Mouse (Mus musculus) embryonic facial prominence, embryonic 11.5 days (tissue): ENCODE results near the gene Gli2. TPM values are rescaled to one million over a fixed set of nuclear protein-coding genes. Genes with fewer than 3 reads are reported as not detected.

ENCODE experiments used
- ATAC-seq: fragments of 200-750 bp; cut with Nextera tagmentation; replicated peaks from 2 replicates; pipeline ENCODE4 v1.8.0; 2017; ENCODE audit warnings: low read depth; ENCODE audit not compliant: insufficient number of reproducible peaks, low FRiP score, low TSS enrichment
- DNase-seq: peaks from one replicate; pipeline ENCODE4 v3.0.0-alpha.2; 2015; ENCODE audit warnings: low spot score
- H3K27ac ChIP-seq: fragments of 300-500 bp; sonication (generic); replicated peaks from 2 replicates; pipeline ENCODE4 v1.5.1; 2014; ENCODE audit warnings: mild to moderate bottlenecking, low read depth, low read length, control low read depth
- H3K27me3 ChIP-seq: fragments of 300-500 bp; sonication (generic); 2 replicates; pipeline ENCODE4 v1.6.1; 2014; ENCODE audit warnings: mild to moderate bottlenecking, low read length, moderate library complexity, mixed read lengths; ENCODE audit not compliant: control insufficient read depth, insufficient read depth
- H3K36me3 ChIP-seq: fragments of 300-500 bp; sonication (generic); replicated peaks from 2 replicates; pipeline ENCODE4 v1.6.1; 2014; ENCODE audit warnings: low read depth, mild to moderate bottlenecking, low read length, moderate library complexity, mixed read lengths; ENCODE audit not compliant: control insufficient read depth, insufficient read depth
- H3K4me1 ChIP-seq: fragments of 300-500 bp; sonication (generic); 2 replicates; pipeline ENCODE4 v1.6.1; 2014; ENCODE audit warnings: low read length, mixed read lengths; ENCODE audit not compliant: control insufficient read depth, insufficient read depth
- H3K4me2 ChIP-seq: fragments of 300-500 bp; sonication (generic); 2 replicates; pipeline ENCODE4 v1.6.1; 2014; ENCODE audit warnings: low read depth, mild to moderate bottlenecking, control low read depth, low read length, moderate library complexity
- H3K4me3 ChIP-seq: fragments of 300-500 bp; sonication (generic); 2 replicates; pipeline ENCODE4 v1.5.1; 2014; ENCODE audit warnings: low read depth, low read length, control low read depth
- H3K9ac ChIP-seq: fragments of 300-500 bp; sonication (generic); replicated peaks from 2 replicates; pipeline ENCODE4 v1.6.1; 2014; ENCODE audit warnings: mild to moderate bottlenecking, control low read depth, low read length
- H3K9me3 ChIP-seq: fragments of 300-500 bp; sonication (generic); replicated peaks from 2 replicates; pipeline ENCODE4 v1.6.1; 2016; ENCODE audit warnings: mild to moderate bottlenecking, low read length, inconsistent platforms, mixed read lengths; ENCODE audit not compliant: control insufficient read depth
- WGBS: fragments of 180-500 bp; shearing (Covaris S2); extraction: QIAGEN DNeasy Blood & Tissue Kit; methylation state at CpG from one replicate; pipeline ENCODE4 v1.1.7; 2014; 5-methylcytosine and 5-hydroxymethylcytosine counted together
- microRNA-seq: library from miRNA; unstranded; fragments of <30 nt; microRNA quantifications from one replicate; pipeline ENCODE4, GENCODE M21; 2016; ENCODE audit warnings: borderline number of aligned reads
- polyA plus RNA-seq: library from polyadenylated mRNA; unstranded; fragments of >200 nt; fragmentation: Nextera tagmentation; extraction: Ambion mirVana; gene quantifications from 2 replicates; pipeline ENCODE4 v1.2.1, GENCODE M21; 2014

The Gli2 gene
- polyA plus RNA-seq, 1 experiment from 2014 or later = 13.3 TPM

GRCm38 (mm10) chr1:118789871-118790270, 263.5 kb downstream of the Gli2 start:
- H3K36me3 ChIP-seq = no peaks in the 10 kb centered on the region
- no peak overlapping the region for H3K27ac ChIP-seq
- no peaks in the 10 kb centered on the region for H3K4me1 ChIP-seq
- no peak for ATAC-seq
- no peak overlapping the region for H3K4me3 ChIP-seq
- no peaks in the 10 kb centered on the region; the same call in 1 of the 2 replicates for H3K9me3 ChIP-seq
- no peak overlapping the region for H3K4me2 ChIP-seq
- DNase-seq = no peak
- H3K27me3 ChIP-seq = no peaks in the 10 kb centered on the region
- no peak overlapping the region for H3K9ac ChIP-seq
- 88% methylated on average over 2 of the region's 2 CpGs for WGBS

- Histone ChIP-seq H3K9me3 (no peaks in the 10 kb centered on the region; the same call in 1 of the 2 replicates), H3K4me3 (no peak overlapping the region), H3K27me3 (no peaks in the 10 kb centered on the region), H3K36me3 (no peaks in the 10 kb centered on the region), H3K27ac (no peak overlapping the region), H3K4me2 (no peak overlapping the region), H3K9ac (no peak overlapping the region), H3K4me1 (no peaks in the 10 kb centered on the region)
- WGBS = 71% methylated on average over 3 of the region's 3 CpGs
- DNase-seq (no peak), ATAC-seq (no peak)
Measured at GRCm38 (mm10) chr1:118789468-118789867, 264.0 kb downstream of the Gli2 start.

- Histone ChIP-seq H3K27ac (no peak overlapping the region), H3K4me1 (no peaks in the 10 kb centered on the region), H3K4me2 (no peak overlapping the region), H3K9me3 (no peaks in the 10 kb centered on the region; the same call in 1 of the 2 replicates), H3K36me3 (no peaks in the 10 kb centered on the region), H3K27me3 (no peaks in the 10 kb centered on the region), H3K4me3 (no peak overlapping the region), H3K9ac (no peak overlapping the region)
- DNase-seq = no peak
- no peak for ATAC-seq
- WGBS = 80% methylated on average over 5 of the region's 5 CpGs
Measured at GRCm38 (mm10) chr1:118788813-118789212, 264.6 kb downstream of the Gli2 start.

- Histone ChIP-seq H3K27me3 (no peaks in the 10 kb centered on the region), H3K36me3 (no peaks in the 10 kb centered on the region), H3K4me2 (no peak overlapping the region), H3K4me3 (no peak overlapping the region), H3K9ac (no peak overlapping the region), H3K9me3 (no peaks in the 10 kb centered on the region; the same call in 1 of the 2 replicates), H3K4me1 (no peaks in the 10 kb centered on the region), H3K27ac (no peak overlapping the region)
- 84% methylated on average over 3 of the region's 3 CpGs for WGBS
- ATAC-seq (no peak), DNase-seq (no peak)
Measured at GRCm38 (mm10) chr1:118787486-118787885, 265.9 kb downstream of the Gli2 start.

Small RNA genes lying within 50 kb of the gene (microRNA-seq; reads per million reads assigned to microRNA genes)
- gene Mir6346 = not detected
